Mouse (Mus musculus): Measurements from ENCODE around the gene Zfp358.

Zfp358 gene

DNA sequence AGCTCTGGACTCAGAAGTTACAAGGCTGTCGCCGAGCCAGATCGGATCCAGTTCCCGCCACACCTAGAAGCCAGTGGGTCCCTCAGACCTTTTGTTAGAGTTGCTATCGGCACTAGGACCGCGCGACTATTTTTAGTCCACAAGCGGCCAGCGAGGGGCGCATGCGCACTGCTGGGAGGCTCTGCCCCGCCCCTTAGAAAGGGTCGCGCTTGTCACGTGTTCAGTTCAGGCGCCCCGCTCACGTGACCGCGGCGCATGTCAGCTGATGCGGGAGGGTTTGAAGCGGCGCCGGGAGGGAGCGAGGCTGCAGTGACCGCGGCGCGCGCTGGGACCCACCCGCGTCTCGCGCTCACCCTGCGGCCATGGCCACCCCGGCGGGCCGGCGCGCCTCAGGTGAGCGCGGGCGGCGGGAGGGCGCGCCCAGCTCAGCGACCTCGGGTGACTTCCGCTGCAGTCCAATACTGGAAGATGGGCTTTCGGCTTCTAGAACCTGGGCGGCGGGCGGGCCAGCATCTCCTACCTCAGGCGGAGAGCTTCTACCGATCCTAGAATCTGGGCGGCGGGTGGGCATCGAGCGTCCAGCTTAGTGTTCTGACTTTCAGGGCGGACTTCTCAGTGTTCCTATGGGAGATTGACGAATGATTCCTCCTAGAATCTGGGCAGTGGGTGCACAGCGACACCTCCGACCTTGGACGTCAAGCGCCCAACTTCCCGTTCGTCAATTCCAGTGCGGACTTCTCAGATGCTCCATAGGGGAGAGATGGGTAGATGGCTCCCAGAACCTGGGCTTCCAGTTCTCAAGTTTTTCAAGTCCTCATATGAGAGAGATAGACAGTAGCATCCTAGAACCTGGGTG is 7.5 kb downstream of the Zfp358 start, which contains the start of gene Mcoln1:
TSS of gene Mcoln1 (plus strand) at position 223 of the 856 bp plus-strand sequence.
- peak; percentile 97 for DNase-seq

DNA sequence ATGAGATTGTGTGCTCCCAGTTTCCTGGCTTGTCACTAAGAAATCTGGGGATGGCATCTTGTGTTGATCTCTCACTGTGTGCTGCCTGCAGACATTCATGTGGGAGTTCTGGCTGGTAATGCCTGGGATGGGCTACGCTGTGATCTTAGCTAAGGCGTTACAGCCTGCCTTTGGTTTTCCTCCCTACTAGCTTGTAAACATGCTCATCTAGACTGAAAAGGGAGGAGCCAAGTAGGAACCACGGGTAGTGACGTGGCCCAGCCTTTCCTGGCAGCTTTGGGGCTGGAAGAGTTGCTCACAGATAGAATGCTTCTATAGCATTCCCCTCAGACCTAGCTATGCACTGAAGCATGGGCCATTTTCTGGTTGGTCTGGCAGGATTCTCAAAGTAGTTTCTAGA is 9.3 kb downstream of the Zfp358 start:
- DNase-seq = no peak

DNA sequence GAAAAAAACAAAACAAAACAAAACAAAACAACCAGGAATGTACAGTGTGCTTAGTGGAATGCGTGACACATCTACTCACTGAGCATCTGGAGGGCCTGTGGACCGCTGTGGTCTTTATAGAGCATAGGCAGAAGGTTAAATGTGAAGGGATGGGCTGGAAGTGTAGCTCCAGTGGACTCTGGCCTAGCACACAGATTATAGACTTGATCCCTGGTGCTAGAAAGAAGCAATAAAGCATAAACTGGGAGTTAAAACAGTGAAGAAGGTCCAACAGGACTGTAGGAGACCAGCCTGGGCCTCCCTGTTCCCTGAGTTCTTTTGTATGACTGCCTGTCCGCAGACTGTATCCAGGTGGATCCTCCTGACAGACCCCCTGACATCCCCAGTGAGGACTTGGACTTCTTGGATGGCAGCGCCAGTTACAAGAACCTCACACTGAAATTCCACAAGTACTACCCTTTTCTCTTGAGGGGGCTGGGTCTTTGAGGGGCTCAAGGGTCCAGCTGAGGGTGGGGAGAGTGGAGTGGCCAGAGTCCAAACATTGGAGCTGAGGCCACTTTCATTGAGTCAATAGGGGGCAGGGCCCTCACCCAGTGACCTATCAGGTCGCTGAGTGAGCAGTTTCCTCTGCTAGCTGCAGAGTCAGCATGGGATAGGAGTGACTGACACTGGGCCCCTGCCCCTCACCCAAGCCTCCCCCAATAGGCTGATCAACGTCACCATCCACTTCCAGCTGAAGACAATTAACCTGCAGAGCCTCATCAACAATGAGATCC is 15.2 kb downstream of the Zfp358 start:
- no peak for DNase-seq

DNA sequence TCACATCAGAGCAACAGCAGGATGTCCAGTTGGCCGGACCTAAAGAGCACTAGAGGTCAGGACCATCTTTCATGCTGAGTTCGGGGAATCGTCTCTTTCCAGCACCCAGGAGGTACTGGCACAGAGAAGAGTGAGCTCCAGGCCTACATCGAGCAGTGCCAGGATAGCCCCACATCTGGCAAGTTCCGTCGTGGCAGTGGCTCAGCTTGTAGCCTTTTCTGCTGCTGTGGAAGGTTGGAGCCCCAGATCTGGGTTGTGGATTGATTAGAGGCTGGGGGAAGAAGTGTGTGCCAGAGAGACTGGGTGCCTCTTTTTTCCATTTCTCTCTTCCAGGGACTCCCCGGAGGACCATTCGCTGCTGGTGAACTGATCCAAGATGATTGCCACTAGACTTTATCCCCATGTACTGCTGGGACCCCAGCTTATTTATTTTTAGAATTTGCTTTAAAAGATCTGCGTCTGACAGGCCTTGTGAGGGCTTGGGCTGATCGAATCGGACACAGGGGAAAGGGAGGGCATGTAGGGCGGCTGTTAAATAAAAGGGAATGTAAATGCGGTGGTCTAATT is 21.8 kb downstream of the Zfp358 start:
- DNase-seq = no peak

DNA sequence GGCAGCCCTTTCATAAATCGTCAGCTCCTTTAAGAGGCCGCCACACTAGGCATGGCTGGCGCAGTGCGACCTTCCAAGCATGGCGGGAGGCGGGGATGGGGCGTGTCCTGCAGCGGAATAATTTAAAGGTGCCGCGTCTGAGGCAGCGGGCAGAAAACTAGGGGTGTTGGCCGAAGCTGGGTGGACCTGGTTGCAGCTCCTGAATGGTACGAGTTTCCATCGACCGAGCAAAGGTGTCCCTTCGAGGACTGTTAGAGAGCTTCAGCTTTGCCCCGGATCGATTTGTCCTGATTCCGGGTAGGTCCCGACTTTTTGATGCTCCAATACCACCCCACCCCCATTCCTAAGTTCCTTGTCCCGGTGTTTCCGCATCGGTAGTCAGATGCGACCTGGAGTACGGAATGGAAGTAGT is 22.3 kb downstream of the Zfp358 start, which contains the start of gene Pnpla6:
TSS of gene Pnpla6 (plus strand) at position 125 of the 412 bp plus-strand sequence.
- peak; percentile 83 for DNase-seq

DNA sequence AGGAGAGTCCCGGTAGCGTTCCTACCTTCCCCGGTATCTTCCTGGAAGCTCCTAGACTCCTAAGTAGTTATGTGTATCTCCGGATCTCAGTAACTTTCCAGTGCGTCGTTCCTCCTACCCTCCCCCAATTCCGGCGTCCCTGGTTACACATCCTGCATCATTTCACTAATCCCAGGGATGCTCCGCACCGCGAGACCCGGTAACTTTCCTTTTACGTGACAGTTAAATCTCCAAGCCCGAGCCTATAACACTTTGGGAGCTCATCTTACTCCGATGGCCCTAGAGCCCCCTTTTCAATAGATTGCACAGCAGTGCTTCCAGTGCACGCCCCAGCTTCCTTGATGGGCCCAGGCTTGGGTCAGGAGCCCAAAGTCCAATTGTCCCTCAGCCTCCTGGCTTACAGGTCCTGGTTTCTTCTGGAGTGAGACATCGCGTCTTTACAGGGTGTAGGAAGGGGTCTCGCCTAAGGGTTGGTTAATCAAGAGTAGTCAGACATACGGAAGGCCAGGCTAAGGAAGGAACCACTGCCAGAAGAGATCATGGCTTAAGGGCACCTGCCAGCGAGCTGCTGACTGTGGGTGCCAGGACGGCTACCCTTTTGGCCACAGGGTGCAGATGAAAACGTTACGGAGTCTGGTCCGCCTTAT is 23.0 kb downstream of the Zfp358 start:
- DNase-seq = peak; percentile 52

DNA sequence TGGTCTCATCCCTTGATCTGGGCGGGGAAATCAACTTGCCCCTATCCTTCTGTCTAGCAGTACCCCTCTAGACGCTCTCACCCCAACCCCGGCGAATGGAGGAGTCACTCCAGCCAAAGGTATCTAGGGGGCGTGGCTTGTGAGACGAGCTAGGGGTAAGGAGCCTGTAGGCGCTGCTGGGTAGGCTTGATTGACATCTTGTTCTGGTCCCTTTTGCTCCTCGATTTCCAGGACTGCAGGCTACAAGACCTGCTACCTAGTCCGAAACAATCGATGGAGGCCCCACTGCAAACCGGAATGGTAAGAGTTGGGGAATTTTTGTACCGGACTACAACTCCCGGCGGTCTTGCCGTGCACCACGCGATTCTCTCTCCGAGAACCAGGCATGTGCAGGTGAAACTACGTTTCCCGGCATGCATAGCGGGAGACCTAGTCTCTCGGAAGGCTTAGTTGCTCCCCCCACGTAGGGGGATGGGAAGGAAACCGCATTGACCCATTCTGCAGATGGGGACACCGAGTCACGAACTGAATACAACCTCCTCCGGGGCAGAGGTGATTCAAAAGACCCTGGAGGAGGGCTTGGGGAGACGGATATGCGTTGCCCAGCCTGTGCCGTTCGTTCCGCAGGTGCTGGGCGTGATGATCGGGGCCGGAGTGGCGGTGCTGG is 23.6 kb downstream of the Zfp358 start:
- DNase-seq = peak; percentile 88

DNA sequence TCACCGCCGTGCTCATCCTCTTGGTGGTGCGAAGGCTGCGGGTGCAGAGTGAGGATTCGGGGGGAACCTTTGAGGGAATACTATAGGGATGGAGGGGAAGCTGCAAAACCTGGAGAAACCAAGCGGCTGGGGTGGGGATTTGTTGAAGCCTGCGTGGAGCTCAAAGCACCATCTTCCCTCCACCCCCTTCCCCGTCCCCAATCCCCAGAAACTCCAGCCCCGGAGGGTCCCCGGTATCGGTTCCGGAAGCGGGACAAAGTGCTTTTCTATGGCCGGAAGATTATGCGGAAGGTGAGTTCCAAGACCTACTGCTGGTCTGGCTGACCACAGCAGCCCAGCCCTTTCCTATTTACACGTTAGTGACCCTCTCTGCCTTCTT is 24.2 kb downstream of the Zfp358 start:
- peak; percentile 67 for DNase-seq

DNA sequence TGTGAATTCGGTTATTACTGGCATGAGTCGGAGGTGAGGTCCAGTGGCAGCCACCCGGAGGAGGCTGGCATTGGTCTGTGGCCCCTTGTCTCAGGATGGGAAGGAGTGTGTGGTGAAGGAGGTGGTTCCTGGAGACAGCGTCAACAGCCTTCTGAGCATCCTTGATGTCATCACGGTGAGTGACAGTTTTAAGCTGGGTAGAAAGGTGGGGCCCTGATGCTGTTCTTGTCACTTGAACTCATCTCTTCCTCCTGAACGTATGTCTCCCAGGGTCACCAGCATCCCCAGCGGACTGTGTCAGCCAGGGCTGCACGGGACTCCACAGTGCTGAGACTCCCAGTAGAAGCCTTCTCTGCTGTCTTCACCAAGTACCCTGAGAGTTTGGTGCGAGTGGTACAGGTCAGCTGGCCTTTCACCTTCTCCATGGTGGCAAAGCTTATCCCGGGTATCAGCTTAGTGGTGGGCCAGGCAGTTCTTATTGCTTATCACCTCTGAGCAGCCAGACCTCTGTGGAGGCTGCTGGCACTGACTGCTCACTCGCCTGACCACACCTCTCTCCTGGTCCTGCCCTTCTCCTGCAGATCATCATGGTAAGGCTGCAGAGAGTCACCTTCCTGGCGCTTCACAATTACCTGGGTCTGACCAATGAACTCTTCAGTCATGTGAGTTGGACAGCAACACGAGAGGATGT is 29.2 kb downstream of the Zfp358 start:
- DNase-seq = no peak

DNA sequence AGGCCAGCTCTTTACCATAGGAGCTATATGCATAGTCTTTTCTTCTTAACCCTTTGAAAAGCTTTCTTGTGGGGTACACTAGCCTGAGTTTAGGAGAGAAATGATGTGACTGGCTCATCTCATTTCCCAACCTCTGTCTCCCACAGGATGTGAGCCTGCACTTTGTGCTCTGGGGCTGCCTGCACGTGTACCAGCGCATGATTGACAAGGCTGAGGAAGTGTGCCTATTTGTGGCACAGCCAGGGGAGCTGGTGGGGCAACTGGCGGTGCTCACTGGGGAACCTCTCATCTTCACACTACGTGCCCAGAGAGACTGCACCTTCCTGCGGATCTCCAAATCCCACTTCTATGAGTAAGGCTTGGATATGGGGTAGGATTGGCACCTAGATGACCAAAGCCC is 37.9 kb downstream of the Zfp358 start:
- DNase-seq = no peak

DNA sequence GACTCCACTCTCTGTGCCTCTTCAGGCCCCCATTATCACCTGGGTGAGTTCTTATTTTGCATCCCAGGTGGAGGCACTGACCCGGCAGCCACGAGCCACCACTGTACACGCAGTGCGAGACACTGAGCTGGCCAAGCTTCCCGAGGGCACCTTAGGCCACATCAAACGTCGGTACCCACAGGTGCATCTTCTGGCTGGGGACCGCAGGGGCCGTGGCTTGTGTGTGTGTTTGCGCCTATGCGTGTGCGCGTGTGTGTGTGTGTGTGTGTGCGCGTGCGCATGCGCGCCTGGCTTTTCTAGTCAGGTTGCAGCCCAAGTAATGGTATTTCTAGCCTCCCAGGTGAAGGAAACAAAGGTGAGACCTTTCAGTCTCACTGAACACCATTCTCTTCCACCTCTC is 39.0 kb downstream of the Zfp358 start:
- DNase-seq = no peak

DNA sequence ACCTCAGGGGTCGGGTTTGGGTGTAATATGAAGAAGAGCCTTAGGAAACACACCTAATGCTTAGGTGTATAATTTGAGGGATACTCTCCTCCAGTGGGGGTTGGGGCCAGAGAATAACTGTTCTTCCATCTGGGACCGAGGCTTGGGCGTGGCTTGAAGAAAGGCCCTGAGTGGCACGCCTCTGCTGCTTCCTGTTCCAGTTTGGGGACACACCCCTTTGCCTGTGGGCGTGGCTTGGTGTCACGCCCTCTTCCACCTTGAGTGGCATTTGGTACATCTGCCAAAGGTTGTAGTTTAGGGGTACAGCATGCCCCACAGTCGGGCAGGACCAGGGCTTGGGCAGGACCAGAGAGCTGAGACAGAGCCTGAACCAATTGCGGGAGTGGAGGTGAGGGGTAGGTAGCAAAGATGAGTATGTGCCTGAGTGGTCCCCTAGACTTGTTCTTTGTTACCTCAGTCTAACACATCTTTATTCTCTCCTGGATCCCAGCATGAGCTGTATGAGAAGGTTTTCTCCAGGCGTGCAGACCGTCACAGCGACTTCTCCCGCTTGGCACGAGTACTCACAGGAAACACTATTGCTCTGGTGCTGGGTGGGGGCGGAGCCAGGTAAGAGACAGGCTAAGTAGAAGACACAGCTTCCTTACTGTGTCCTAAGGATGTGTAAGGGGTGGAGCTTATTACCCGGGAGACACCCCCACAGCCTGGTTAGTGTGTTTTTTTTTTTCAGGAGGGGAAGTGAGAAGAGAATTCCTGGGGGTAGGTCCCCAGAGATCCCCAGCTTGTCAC is 43.3 kb downstream of the Zfp358 start:
- no peak for DNase-seq

DNA sequence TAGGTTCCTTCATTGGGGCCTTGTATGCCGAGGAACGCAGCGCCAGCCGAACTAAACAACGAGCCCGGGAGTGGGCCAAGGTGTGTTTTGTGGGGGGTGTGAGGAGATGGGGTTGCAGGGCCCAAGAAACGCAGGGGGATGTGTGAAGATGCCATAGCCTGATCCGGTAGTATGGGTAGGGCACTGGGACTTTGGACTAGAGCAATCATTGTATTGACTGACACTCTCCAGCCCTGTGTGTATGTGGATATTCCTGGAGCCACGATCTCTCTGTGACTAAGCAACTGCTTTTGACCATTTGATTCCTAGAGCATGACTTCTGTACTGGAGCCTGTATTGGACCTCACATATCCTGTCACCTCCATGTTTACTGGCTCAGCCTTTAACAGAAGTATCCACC is 44.0 kb downstream of the Zfp358 start:
- no peak for DNase-seq

DNA sequence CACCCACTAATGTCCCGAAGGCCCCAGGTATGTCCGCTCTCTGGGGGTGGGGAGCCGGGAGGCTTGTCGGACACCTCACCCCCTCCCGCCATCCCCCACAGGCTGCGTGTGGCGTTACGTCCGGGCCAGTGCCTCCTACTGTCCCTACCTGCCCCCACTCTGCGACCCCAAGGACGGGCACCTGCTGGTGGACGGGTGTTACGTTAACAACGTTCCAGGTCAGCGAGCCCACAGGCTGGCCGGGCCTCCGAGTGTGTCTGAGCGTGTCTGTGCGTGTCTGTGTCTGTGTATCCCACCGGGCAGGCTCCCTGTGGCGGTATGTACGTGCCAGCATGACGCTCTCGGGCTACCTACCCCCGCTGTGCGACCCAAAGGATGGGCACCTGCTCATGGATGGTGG is 44.7 kb downstream of the Zfp358 start:
- no peak for DNase-seq

DNA sequence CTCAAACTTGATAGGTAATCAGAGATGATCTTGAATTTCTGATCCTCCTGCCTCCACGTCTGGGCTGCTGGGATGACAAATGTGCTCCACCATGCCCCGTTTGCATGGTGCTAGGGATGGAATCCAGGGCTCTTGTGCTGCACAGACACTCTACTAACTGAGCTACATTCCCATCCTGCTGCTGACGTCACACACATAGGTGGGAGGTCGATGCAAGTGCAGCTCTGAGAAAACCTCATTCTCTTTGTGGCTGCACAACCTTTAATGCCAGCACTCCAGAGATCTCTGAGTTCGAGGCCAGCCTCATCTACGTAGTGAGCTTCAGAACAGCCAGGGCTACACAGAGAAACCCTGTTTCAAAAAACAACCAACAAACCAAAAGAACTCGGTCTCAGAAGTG is 46.2 kb downstream of the Zfp358 start:
- no peak for DNase-seq

DNA sequence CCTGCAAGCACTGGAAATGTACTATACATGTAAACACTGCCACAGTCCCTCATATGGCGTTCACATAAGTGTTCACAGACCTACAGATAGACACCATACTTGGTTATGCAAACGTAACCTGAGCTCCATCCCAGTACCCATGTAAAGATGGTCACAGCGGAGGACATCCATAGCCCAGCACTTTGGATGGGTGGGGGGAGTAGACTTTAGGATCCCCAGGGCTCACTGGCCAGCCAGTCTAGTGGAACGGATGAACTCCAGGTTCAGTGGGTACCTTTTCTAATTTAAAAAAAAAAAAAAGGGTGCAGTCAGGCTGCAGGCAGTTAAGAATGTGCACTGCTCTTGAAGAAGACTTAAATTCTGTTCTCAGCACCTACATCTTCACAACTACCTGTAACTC is 47.1 kb downstream of the Zfp358 start:
- no peak for DNase-seq

DNA sequence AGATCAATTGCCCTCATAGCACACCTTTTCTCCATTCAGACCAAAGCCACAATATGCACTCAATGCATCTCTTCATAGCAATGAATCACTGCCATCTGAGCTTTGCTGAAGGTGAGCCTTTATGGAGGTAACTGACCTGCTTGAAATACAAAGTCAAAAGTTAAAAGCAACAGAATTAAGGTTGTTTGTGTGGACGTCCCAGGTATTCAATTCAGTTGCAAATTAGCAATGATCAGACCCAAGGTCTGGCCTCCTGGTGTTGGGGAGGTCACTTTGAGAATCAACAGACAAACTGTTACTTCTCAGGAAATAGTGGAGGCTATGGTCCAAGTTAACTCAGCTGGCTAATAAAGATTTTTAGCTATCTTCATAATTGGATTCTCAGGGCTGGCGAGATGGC is 53.6 kb downstream of the Zfp358 start:
- DNase-seq = no peak
